Mouse (Mus musculus): ENCODE measurements at regions not wholly inside any gene's neighbourhood (a gene's known extent, or its start where the extent isn't known, plus 50 kb on each side); places are given as distances from the start of the nearest gene placed in this dataset.

DNA sequence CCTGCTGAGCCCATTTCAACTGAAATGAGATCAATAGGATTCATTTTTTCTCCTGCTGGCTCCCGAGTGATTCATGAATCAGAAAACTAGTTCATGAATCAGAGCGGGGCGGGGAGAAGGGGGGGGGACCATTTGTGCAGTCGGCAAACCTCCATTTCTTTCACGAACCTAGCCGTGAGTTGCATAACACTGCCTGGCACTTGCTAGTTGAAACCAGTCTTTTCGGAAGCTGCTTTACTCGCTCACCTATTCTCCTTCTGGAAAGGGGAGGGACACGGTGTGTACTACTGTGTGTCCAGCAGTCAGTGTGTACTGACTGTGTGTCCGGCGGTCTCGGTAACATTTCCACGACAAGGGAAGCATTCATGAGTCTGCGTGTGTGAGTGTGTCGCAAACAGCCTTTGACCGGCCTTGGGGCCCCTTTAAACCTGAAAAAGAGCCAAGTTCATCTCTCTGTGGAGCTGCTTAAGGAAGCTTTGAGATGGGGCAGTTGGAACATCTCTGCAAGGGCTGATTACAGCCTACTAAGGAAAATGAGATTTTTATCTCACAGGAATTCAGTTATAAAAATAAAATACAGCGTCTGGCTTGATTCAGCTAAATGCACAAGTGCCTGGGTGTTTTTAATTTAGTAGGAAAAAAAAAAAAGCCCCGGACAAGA is 71.9 kb upstream of the Irf2bp2 start:
- no peak for TF ChIP-seq POLR2A (IDR thresholded peaks at IDR 0.05; ENCODE audit: insufficient read depth, low read length)
- no peak for TF ChIP-seq CTCF (IDR thresholded peaks at IDR 0.05; ENCODE audit: low read depth, low read length)
- no peak for TF ChIP-seq EP300 (IDR thresholded peaks at IDR 0.05; ENCODE audit: insufficient read depth, low read depth, low read length)
